Mouse (Mus musculus) MEL (cell line): ENCODE data around the gene Pou6f1. TPM values are rescaled to one million over a fixed set of nuclear protein-coding genes. Genes with fewer than 3 reads are reported as not detected.

Experiments
- DNase-seq: peaks from one replicate; pipeline ENCODE4 v3.0.0; 2011; ENCODE audit warnings: low read depth, low spot score
- H3K27ac ChIP-seq: 2 replicates; pipeline ENCODE4 v1.5.1; 2012; ENCODE audit warnings: low read depth, mild to moderate bottlenecking, control low read depth, low read length, moderate library complexity; ENCODE audit not compliant: control insufficient read depth
- H3K27me3 ChIP-seq, 2 experiments: fragments of 150-350 bp in 1 of 2; sonication (generic) in 1 of 2; 2 replicates each; pipeline ENCODE4 v1.6.1; 2012; ENCODE audit warnings: low read length in 2 of 2, mild to moderate bottlenecking in 2 of 2, improper control_type of control experiment in 1 of 2, moderate library complexity in 1 of 2; ENCODE audit not compliant: insufficient read depth in 2 of 2, control insufficient read depth in 1 of 2
- H3K36me3 ChIP-seq, 2 experiments: 2 replicates each; pipeline ENCODE4 v1.6.1; 2012 to 2014; ENCODE audit warnings: low read length in 2 of 2, improper control_type of control experiment in 1 of 2, inconsistent platforms in 1 of 2, mild to moderate bottlenecking in 1 of 2; ENCODE audit not compliant: insufficient read depth in 2 of 2, control insufficient read depth in 1 of 2
- H3K4me1 ChIP-seq, 2 experiments: fragments of 150-350 bp in 1 of 2; sonication (generic) in 1 of 2; 2 replicates each; pipeline ENCODE4 v1.6.1; 2012; ENCODE audit warnings: low read length in 2 of 2, improper control_type of control experiment in 1 of 2, mild to moderate bottlenecking in 1 of 2; ENCODE audit not compliant: insufficient read depth in 2 of 2, control insufficient read depth in 1 of 2
- H3K4me3 ChIP-seq, 2 experiments: fragments of 150-350 bp in 1 of 2; sonication (generic) in 1 of 2; 2 replicates each; pipeline ENCODE4 v1.5.1; 2012; ENCODE audit warnings: low read depth in 2 of 2, low read length in 2 of 2, mild to moderate bottlenecking in 2 of 2, moderate library complexity in 2 of 2, control low read depth in 1 of 2, improper control_type of control experiment in 1 of 2; ENCODE audit not compliant: control insufficient read depth in 1 of 2, insufficient read depth in 1 of 2
- H3K79me2 ChIP-seq: 2 replicates; pipeline ENCODE4 v1.6.1; 2012; ENCODE audit warnings: mild to moderate bottlenecking, low read length, moderate library complexity; ENCODE audit not compliant: control insufficient read depth, poor library complexity, insufficient read depth
- H3K9ac ChIP-seq: 2 replicates; pipeline ENCODE4 v1.6.1; 2012; ENCODE audit warnings: low read depth, mild to moderate bottlenecking, control low read depth, low read length, moderate library complexity; ENCODE audit not compliant: control insufficient read depth, poor library complexity, severe bottlenecking
- H3K9me3 ChIP-seq: fragments of 150-350 bp; sonication (generic); replicated peaks from 2 replicates; pipeline ENCODE4 v1.6.1; 2012; ENCODE audit warnings: mild to moderate bottlenecking, low read length, improper control_type of control experiment, moderate library complexity; ENCODE audit not compliant: insufficient read depth
- BHLHE40 ChIP-seq: IDR thresholded peaks from 2 replicates; pipeline ENCODE4 v1.6.1; 2012; ENCODE audit warnings: low read depth, mild to moderate bottlenecking, inconsistent platforms, low read length, improper control_type of control experiment, borderline replicate concordance
- CHD1 ChIP-seq: IDR thresholded peaks from 2 replicates; pipeline ENCODE4 v1.6.1; 2012; ENCODE audit warnings: low read depth, mild to moderate bottlenecking, inconsistent platforms, low read length, improper control_type of control experiment
- CHD2 ChIP-seq: IDR thresholded peaks from 2 replicates; pipeline ENCODE4 v1.6.1; 2011; ENCODE audit warnings: low read length, improper control_type of control experiment
- CTCF ChIP-seq, 3 experiments: IDR thresholded peaks in 2 of 3; conservative IDR thresholded peaks in 1 of 3; 2 replicates each; pipeline ENCODE4 v1.5.1; 2011 to 2012; ENCODE audit warnings: low read length in 3 of 3, low read depth in 2 of 3, mild to moderate bottlenecking in 2 of 3, improper control_type of control experiment in 1 of 3, inconsistent platforms in 1 of 3, mixed read lengths in 1 of 3, moderate library complexity in 1 of 3; ENCODE audit not compliant: control insufficient read depth in 1 of 3, insufficient read depth in 1 of 3, poor library complexity in 1 of 3, severe bottlenecking in 1 of 3
- ETS1 ChIP-seq: IDR thresholded peaks from 2 replicates; pipeline ENCODE4 v1.6.1; 2012; ENCODE audit warnings: low read depth, mild to moderate bottlenecking, inconsistent platforms, low read length, improper control_type of control experiment, moderate library complexity
- GABPA ChIP-seq: IDR thresholded peaks from 2 replicates; pipeline ENCODE4 v1.6.1; 2012; ENCODE audit warnings: low read depth, mild to moderate bottlenecking, inconsistent platforms, low read length, improper control_type of control experiment, moderate library complexity
- GATA1 ChIP-seq: IDR thresholded peaks from 2 replicates; pipeline ENCODE4 v1.6.1; 2011; ENCODE audit warnings: low read depth, low read length, improper control_type of control experiment
- HCFC1 ChIP-seq: IDR thresholded peaks from 2 replicates; pipeline ENCODE4 v1.6.1; 2012; ENCODE audit warnings: low read depth, mild to moderate bottlenecking, inconsistent platforms, low read length, improper control_type of control experiment, moderate library complexity
- JUND ChIP-seq: IDR thresholded peaks from 2 replicates; pipeline ENCODE4 v1.6.1; 2011; ENCODE audit warnings: low read depth, mild to moderate bottlenecking, improper control_type of control experiment, low read length
- MAX ChIP-seq: IDR thresholded peaks from 2 replicates; pipeline ENCODE4 v1.6.1; 2011; ENCODE audit warnings: low read length, improper control_type of control experiment
- MEF2A ChIP-seq: IDR thresholded peaks from 2 replicates; pipeline ENCODE4 v1.6.1; 2014; ENCODE audit warnings: low read depth, mild to moderate bottlenecking, inconsistent platforms, low read length, improper control_type of control experiment; ENCODE audit not compliant: poor library complexity, insufficient replicate concordance, severe bottlenecking; ENCODE audit errors: extremely low read depth
- MXI1 ChIP-seq: IDR thresholded peaks from 2 replicates; pipeline ENCODE4 v1.6.1; 2011; ENCODE audit warnings: mild to moderate bottlenecking, low read depth, low read length, improper control_type of control experiment
- MYB ChIP-seq: IDR thresholded peaks from 2 replicates; pipeline ENCODE4 v1.6.1; 2011; ENCODE audit warnings: mild to moderate bottlenecking, low read depth, low read length, improper control_type of control experiment
- MYC ChIP-seq: IDR thresholded peaks from 2 replicates; pipeline ENCODE4 v1.6.1; 2011; ENCODE audit warnings: low read depth, mild to moderate bottlenecking, low read length, improper control_type of control experiment, moderate library complexity
- NELFE ChIP-seq: IDR thresholded peaks from 2 replicates; pipeline ENCODE4 v1.6.1; 2011; ENCODE audit warnings: low read depth, low read length, improper control_type of control experiment
- POLR2A ChIP-seq, 2 experiments: IDR thresholded peaks; 2 replicates each; pipeline ENCODE4 v1.6.1; 2011 to 2012; ENCODE audit warnings: low read length in 2 of 2, mild to moderate bottlenecking in 2 of 2, control low read depth in 1 of 2, improper control_type of control experiment in 1 of 2, low read depth in 1 of 2, moderate library complexity in 1 of 2; ENCODE audit not compliant: control insufficient read depth in 1 of 2, insufficient read depth in 1 of 2, poor library complexity in 1 of 2
- POLR2AphosphoS2 ChIP-seq: IDR thresholded peaks from 2 replicates; pipeline ENCODE4 v1.6.1; 2011; ENCODE audit warnings: low read length, improper control_type of control experiment
- POLR2AphosphoS5 ChIP-seq: IDR thresholded peaks from 2 replicates; pipeline ENCODE4 v1.6.1; 2012; ENCODE audit warnings: low read depth, borderline replicate concordance, mild to moderate bottlenecking, inconsistent platforms, low read length, moderate library complexity, mixed read lengths
- RAD21 ChIP-seq: IDR thresholded peaks from 2 replicates; pipeline ENCODE4 v1.6.1; 2011; ENCODE audit warnings: mild to moderate bottlenecking, low read depth, low read length, improper control_type of control experiment
- SIN3A ChIP-seq: IDR thresholded peaks from 2 replicates; pipeline ENCODE4 v1.6.1; 2012; ENCODE audit warnings: low read length, improper control_type of control experiment, inconsistent platforms
- SMC3 ChIP-seq: IDR thresholded peaks from 2 replicates; pipeline ENCODE4 v1.6.1; 2011; ENCODE audit warnings: low read depth, low read length, improper control_type of control experiment
- TAL1 ChIP-seq: IDR thresholded peaks from 2 replicates; pipeline ENCODE4 v1.6.1; 2012; ENCODE audit warnings: mild to moderate bottlenecking, inconsistent platforms, low read length, moderate library complexity, mixed read lengths
- TBP ChIP-seq: IDR thresholded peaks from 2 replicates; pipeline ENCODE4 v1.8.0; 2011; ENCODE audit warnings: low read depth, low read length, improper control_type of control experiment
- TCF12 ChIP-seq: IDR thresholded peaks from 2 replicates; pipeline ENCODE4 v1.6.1; 2014; ENCODE audit warnings: low read depth, mild to moderate bottlenecking, inconsistent platforms, low read length, improper control_type of control experiment, moderate library complexity
- UBTF ChIP-seq: IDR thresholded peaks from 2 replicates; pipeline ENCODE4 v1.6.1; 2012; ENCODE audit warnings: low read depth, mild to moderate bottlenecking, inconsistent platforms, low read length, improper control_type of control experiment, moderate library complexity, borderline replicate concordance; ENCODE audit not compliant: insufficient read depth
- USF1 ChIP-seq: IDR thresholded peaks from 2 replicates; pipeline ENCODE4 v1.6.1; 2014; ENCODE audit warnings: low read depth, mild to moderate bottlenecking, inconsistent platforms, low read length, improper control_type of control experiment, moderate library complexity
- USF2 ChIP-seq, 2 experiments: IDR thresholded peaks; 2 replicates each; pipeline ENCODE4 v1.6.1; 2011 to 2012; ENCODE audit warnings: improper control_type of control experiment in 2 of 2, low read length in 2 of 2, borderline replicate concordance in 1 of 2, inconsistent platforms in 1 of 2, low read depth in 1 of 2, mild to moderate bottlenecking in 1 of 2; ENCODE audit not compliant: insufficient read depth in 1 of 2
- ZC3H11A ChIP-seq: IDR thresholded peaks from 2 replicates; pipeline ENCODE4 v1.6.1; 2012; ENCODE audit warnings: low read depth, mild to moderate bottlenecking, inconsistent platforms, low read length, improper control_type of control experiment
- ZNF384 ChIP-seq: IDR thresholded peaks from 2 replicates; pipeline ENCODE4 v1.6.1; 2012; ENCODE audit warnings: low read depth, mild to moderate bottlenecking, inconsistent platforms, low read length, improper control_type of control experiment
- polyA plus RNA-seq, 2 experiments: library from polyadenylated mRNA; stranded (reverse) in 1 of 2; unstranded in 1 of 2; fragments of >175 nt in 1 of 2; fragments of >200 nt in 1 of 2; gene quantifications; 2 replicates each; pipeline versions ENCODE4 v1.2.1 to v1.2.4; 2012; ENCODE audit warnings: low replicate concordance in 2 of 2, low read depth in 1 of 2; ENCODE audit not compliant: insufficient read length in 2 of 2, insufficient read depth in 1 of 2, missing spikeins in 1 of 2
- total RNA-seq: library from RNA; depleted of rRNA; stranded (reverse); fragments of 300-350 nt; gene quantifications from 2 replicates; pipeline ENCODE4 v1.2.3, GENCODE M21; 2012

Pou6f1 gene
- total and polyA plus RNA-seq, 3 experiments, result 0.46 to 2.5 TPM; not detected in 1

- no peak for DNase-seq
- no peak overlapping the region for H3K4me3 ChIP-seq
- 0 out of 4 replicates have a peak, but pooled peaks cover 0 to 2% of the 10 kb centered on the region in 2 experiments for H3K27me3 ChIP-seq
- H3K27ac ChIP-seq, result no peak overlapping the region
- no peaks in the 10 kb centered on the region; the same call in 1 of the 2 replicates for H3K79me2 ChIP-seq
- H3K9ac ChIP-seq, result no peak overlapping the region
- peaks cover 9 to 12% of the 10 kb centered on the region in 2 experiments for H3K36me3 ChIP-seq
- TF ChIP-seq CHD1, result no peak
- TF ChIP-seq POLR2AphosphoS5, result 0 out of 2 replicates have a peak, but pooled peaks have one; percentile 17
- H3K9me3 ChIP-seq, result no peaks in the 10 kb centered on the region
- peaks cover 0 to 17% of the 10 kb centered on the region in 2 experiments for H3K4me1 ChIP-seq
Measured at GRCm38 (mm10) chr15:100639972-100640750, 40.4 kb upstream of the Pou6f1 start.

GRCm38 (mm10) chr15:100637661-100638060 lies 37.9 kb upstream of the Pou6f1 start:
- Histone ChIP-seq H3K79me2 (no peaks in the 10 kb centered on the region; the same call in 1 of the 2 replicates), H3K36me3 (peaks cover 3 to 9% of the 10 kb centered on the region in 2 experiments; a peak in 3 of 4 replicates), H3K27ac (no peak overlapping the region), H3K4me3 (peak overlapping the region in 1 of 2 experiments; percentile 72; a peak in 3 of 4 replicates), H3K27me3 (0 out of 4 replicates have a peak, but pooled peaks cover 0 to 2% of the 10 kb centered on the region in 2 experiments), H3K9me3 (no peaks in the 10 kb centered on the region), H3K9ac (no peak overlapping the region), H3K4me1 (peaks cover 2 to 18% of the 10 kb centered on the region in 2 experiments)
- TF ChIP-seq SIN3A (no peak; the same call in 1 of the 2 replicates), SMC3 (peak; percentile 67), MEF2A (no peak), TAL1 (no peak), RAD21 (peak; percentile 34), CHD2 (no peak), GATA1 (no peak), ZC3H11A (peak; percentile 40), MXI1 (no peak), POLR2A (IDR thresholded peaks at IDR 0.05; ENCODE audit: control insufficient read depth in 1 of 2, insufficient read depth in 1 of 2, low read depth in 1 of 2, low read length in 2 of 2, poor library complexity in 1 of 2) (no peak), BHLHE40 (no peak), MYC (no peak), JUND (no peak), HCFC1 (no peak), MYB (no peak), UBTF (no peak), MAX (no peak), USF2 (IDR thresholded peaks at IDR 0.05; ENCODE audit: borderline replicate concordance in 1 of 2, insufficient read depth in 1 of 2, low read depth in 1 of 2, low read length in 2 of 2) (no peak), CTCF (IDR thresholded peaks at IDR 0.05 in 2 of 3, conservative IDR thresholded peaks at IDR 0.05 in 1 of 3; ENCODE audit: control insufficient read depth in 1 of 3, insufficient read depth in 1 of 3, low read depth in 2 of 3, low read length in 3 of 3, poor library complexity in 1 of 3, severe bottlenecking in 1 of 3) (peak; percentile 46 to 68 (median 58); a peak in 5 of 6 replicates), ZNF384 (no peak), POLR2AphosphoS2 (no peak), TCF12 (0 out of 2 replicates have a peak, but pooled peaks have one; percentile 5), ETS1 (no peak), USF1 (no peak), NELFE (no peak), TBP (no peak), GABPA (no peak)
- peak; percentile 76 for DNase-seq
